26 mouse cellular contexts compared by ENCODE assay signal in genomic region chr9:32373656-32374055, GRCm38 (mm10). TPM values are rescaled to one million over a fixed set of nuclear protein-coding genes. Genes with fewer than 3 reads are reported as not detected.
DNase-seq lines count a peak whose midpoint lies in the region; ATAC-seq and TF ChIP-seq lines count a peak whose summit lies in the region.
"Had no signal": no experiment of that assay in that cellular context is flagged by ENCODE, and none has a peak within 500 bp of the region (broad histone marks: within the 10 kb centered on the region; RNA-seq: fewer than 3 reads in every experiment).

No protein-coding gene starts in this region.

- no peak for DNase-seq in kidney, adult 2 months
- no peak for DNase-seq in kidney, postnatal 14 days
- DNase-seq in A20 (ENCODE audit: low read depth, low spot score) (peak; percentile 73), CH12.LX (ENCODE audit: extremely low read depth) (peak; percentile 62)
- no peak for DNase-seq in midbrain, postnatal 0 days (ENCODE audit: low spot score)
- DNase-seq: adrenal gland, adult 2 months; adrenal gland, postnatal 10 days; adrenal gland, postnatal 25 days; B cell, adult 2 months; cerebellum, adult 11-12 months; cerebellum, adult 2 months; cerebellum, adult 9-10 months; cerebellum, postnatal 10 days; cerebellum, postnatal 25 days; forebrain, postnatal 0 days had no signal

- no peak overlapping the region for H3K4me2 ChIP-seq in CH12.LX (ENCODE audit: insufficient read depth, low read depth, poor library complexity, severe bottlenecking)
- H3K4me2 ChIP-seq in midbrain, postnatal 0 days (ENCODE audit: low read depth, low read length, poor library complexity, severe bottlenecking) = no peak overlapping the region
- H3K4me2 ChIP-seq: embryonic facial prominence, embryonic 12.5 days; forebrain, embryonic 13.5 days; forebrain, embryonic 15.5 days had no signal

- H3K36me3 ChIP-seq in kidney, adult 2 months (ENCODE audit: control insufficient read depth, insufficient read depth, low read length) = no peaks in the 10 kb centered on the region
- no peaks in the 10 kb centered on the region for H3K36me3 ChIP-seq in CH12.LX (replicated peaks in 1 of 2; ENCODE audit: control insufficient read depth in 1 of 2, insufficient read depth in 1 of 2, low read length in 1 of 2)
- no peaks in the 10 kb centered on the region for H3K36me3 ChIP-seq in midbrain, postnatal 0 days (ENCODE audit: insufficient read depth, low read length)
- H3K36me3 ChIP-seq: embryonic facial prominence, embryonic 10.5 days; embryonic facial prominence, embryonic 12.5 days; forebrain, embryonic 15.5 days had no signal

- H3K79me2 ChIP-seq in CH12.LX (replicated peaks; ENCODE audit: control insufficient read depth, extremely low read depth, insufficient read depth, poor library complexity, severe bottlenecking) = no peaks in the 10 kb centered on the region

- TF ChIP-seq CTCF in kidney, adult 2 months (conservative IDR thresholded peaks at IDR 0.05; ENCODE audit: insufficient read depth, insufficient read length, low read depth, low read length) = no peak
- TF ChIP-seq CTCF in CH12.LX (conservative IDR thresholded peaks at IDR 0.05 in 1 of 2, IDR thresholded peaks at IDR 0.05 in 1 of 2; ENCODE audit: low read depth in 2 of 2, low read length in 2 of 2) = no peak
- no peak for TF ChIP-seq CTCF in midbrain, postnatal 0 days (IDR thresholded peaks at IDR 0.05)

- peak overlapping the region; percentile 49 for H3K4me3 ChIP-seq in kidney, adult 2 months (ENCODE audit: insufficient read depth, low read depth, low read length)
- no peak overlapping the region for H3K4me3 ChIP-seq in CH12.LX (replicated peaks in 1 of 3; ENCODE audit: low read depth in 2 of 3, low read length in 2 of 3, poor library complexity in 1 of 3)
- no peak overlapping the region for H3K4me3 ChIP-seq in midbrain, postnatal 0 days (ENCODE audit: low read depth, low read length)
- H3K4me3 ChIP-seq: embryonic facial prominence, embryonic 10.5 days; embryonic facial prominence, embryonic 12.5 days; forebrain, embryonic 13.5 days; forebrain, embryonic 15.5 days had no signal

- H3K27me3 ChIP-seq in kidney, adult 2 months (replicated peaks; ENCODE audit: control insufficient read depth, insufficient read depth, low read length) = no peaks in the 10 kb centered on the region
- H3K27me3 ChIP-seq in CH12.LX (replicated peaks) = no peaks in the 10 kb centered on the region
- no peaks in the 10 kb centered on the region for H3K27me3 ChIP-seq in midbrain, postnatal 0 days (ENCODE audit: insufficient read depth, low read length)
- H3K27me3 ChIP-seq: embryonic facial prominence, embryonic 12.5 days; forebrain, embryonic 13.5 days; forebrain, embryonic 15.5 days had no signal

- peaks cover 7% of the 10 kb centered on the region; the same call in 1 of the 2 replicates for H3K4me1 ChIP-seq in kidney, adult 2 months (ENCODE audit: control insufficient read depth, insufficient read depth, low read length)
- peaks cover 15 to 53% of the 10 kb centered on the region in 2 experiments for H3K4me1 ChIP-seq in CH12.LX (ENCODE audit: control insufficient read depth in 1 of 2, insufficient read depth in 2 of 2)
- H3K4me1 ChIP-seq in midbrain, postnatal 0 days (ENCODE audit: insufficient read depth, low read length) = no peaks in the 10 kb centered on the region; the same call in 1 of the 2 replicates
- H3K4me1 ChIP-seq: embryonic facial prominence, embryonic 12.5 days; forebrain, embryonic 15.5 days had no signal

- 63% methylated on average over 6 of the region's 6 CpGs for whole genome bisulfite sequencing in kidney, adult 2 months
- WGBS in midbrain, postnatal 0 days = 91% methylated on average over 6 of the region's 6 CpGs

- ATAC-seq in midbrain, postnatal 0 days (ENCODE audit: low FRiP score) = no peak
- ATAC-seq: CD4-positive, CD25-positive, alpha-beta regulatory T cell, adult 4 months; forebrain, embryonic 13.5 days; forebrain, embryonic 15.5 days; forebrain, postnatal 0 days had no signal

- peak; percentile 38; the same call in 1 of the 2 replicates for TF ChIP-seq EP300 in CH12.LX (IDR thresholded peaks at IDR 0.05; ENCODE audit: low read length)

- no peaks in the 10 kb centered on the region for H3K9me3 ChIP-seq in CH12.LX (replicated peaks; ENCODE audit: low read length)
- no peaks in the 10 kb centered on the region for H3K9me3 ChIP-seq in midbrain, postnatal 0 days (ENCODE audit: low read length)
- H3K9me3 ChIP-seq: embryonic facial prominence, embryonic 10.5 days; embryonic facial prominence, embryonic 12.5 days; forebrain, embryonic 13.5 days; forebrain, embryonic 15.5 days had no signal

- no peak for TF ChIP-seq POLR2A in kidney, adult 2 months (IDR thresholded peaks at IDR 0.05; ENCODE audit: low read depth, low read length)
- TF ChIP-seq POLR2A in CH12.LX (IDR thresholded peaks at IDR 0.05; ENCODE audit: low read depth, low read length) = no peak

- no peak overlapping the region for H3K9ac ChIP-seq in CH12.LX (ENCODE audit: insufficient read depth, low read depth)
- H3K9ac ChIP-seq in midbrain, postnatal 0 days (replicated peaks; ENCODE audit: low read length, poor library complexity, severe bottlenecking) = no peak overlapping the region
- H3K9ac ChIP-seq: embryonic facial prominence, embryonic 12.5 days; forebrain, embryonic 13.5 days; forebrain, embryonic 15.5 days; forebrain, postnatal 0 days had no signal

- peak overlapping the region; percentile 94 for H3K27ac ChIP-seq in kidney, adult 2 months (ENCODE audit: insufficient read depth, low read depth, low read length)
- H3K27ac ChIP-seq in CH12.LX (ENCODE audit: insufficient read depth, low read depth) = no peak overlapping the region
- H3K27ac ChIP-seq in midbrain, postnatal 0 days (ENCODE audit: low read depth, low read length) = no peak overlapping the region
- H3K27ac ChIP-seq: embryonic facial prominence, embryonic 10.5 days; embryonic facial prominence, embryonic 12.5 days; forebrain, embryonic 13.5 days; forebrain, embryonic 15.5 days had no signal

- in situ Hi-C loops in CH12.LX (cut with MboI; ENCODE audit: low pct_ligation_motif_present, low pct_unique_long_range_greater_than_20kb, low sequenced_read_pairs) = no loop called here

- TF ChIP-seq RAD21 in CH12.LX (IDR thresholded peaks at IDR 0.05; ENCODE audit: low read depth, low read length) = no peak

- dilution Hi-C loops in CH12.LX (cut with MboI; ENCODE audit: extremely low pct_ligation_motif_present, extremely low pct_unique_long_range_greater_than_20kb, low sequenced_read_pairs) = no loop called here

TF ChIP-seq in CH12.LX, 34 proteins besides CTCF, POLR2A, EP300 and RAD21:
- TF ChIP-seq ETS1 (conservative IDR thresholded peaks at IDR 0.05; ENCODE audit: low read depth, low read length) = peak; percentile 46; the same call in 1 of the 2 replicates
- TF ChIP-seq UBTF (IDR thresholded peaks at IDR 0.05; ENCODE audit: low read depth, low read length) = peak; percentile 85; the same call in 1 of the 2 replicates
- no peak for TF ChIP-seq USF2 (conservative IDR thresholded peaks at IDR 0.05; ENCODE audit: low read depth, low read length)
- no peak; the same call in 1 of the 2 replicates for TF ChIP-seq MAX (IDR thresholded peaks at IDR 0.05; ENCODE audit: low read length)
- TF ChIP-seq TBP (conservative IDR thresholded peaks at IDR 0.05; ENCODE audit: low read depth, low read length) = peak; percentile 86; the same call in 1 of the 2 replicates
- TF ChIP-seq MXI1 (IDR thresholded peaks at IDR 0.05; ENCODE audit: low read depth, low read length) = no peak
- TF ChIP-seq MEF2A (IDR thresholded peaks at IDR 0.05; ENCODE audit: borderline replicate concordance, low read depth, low read length) = peak; percentile 34; the same call in 1 of the 2 replicates
- peak; percentile 32; the same call in 1 of the 2 replicates for TF ChIP-seq BHLHE40 (IDR thresholded peaks at IDR 0.05; ENCODE audit: low read depth, low read length)
- no peak for TF ChIP-seq ZKSCAN1 (IDR thresholded peaks at IDR 0.05; ENCODE audit: borderline replicate concordance, low read depth, low read length)
TF ChIP-seq in CH12.LX: peak in this region for 5.

RNA-seq across cellular contexts. Expression of gene Kcnj1, which starts 1.4 kb away (rescaled TPM):
- 76.0 and 79.1 TPM in 2 replicates for polyA plus RNA-seq in kidney, adult 2 months (2012; rRNA removed)
- total RNA-seq in CH12.LX (2012; rRNA removed) (not detected in 2 replicates), CH12.LX (2014; rRNA removed) (0.11 and 0.19 TPM in 2 replicates)
- 0.07 and 0.08 TPM in 2 replicates for polyA plus RNA-seq in CH12.LX (2012; ENCODE audit: insufficient read length, low read depth)
- not detected in 2 replicates for total RNA-seq in midbrain, postnatal 0 days (2014; rRNA removed)
- not detected in 2 replicates for polyA plus RNA-seq in midbrain, postnatal 0 days (2015; fragmentation: Nextera tagmentation; extraction: Ambion mirVana)
- total RNA-seq: adrenal gland, adult 2 months; adrenal gland, postnatal 10 days; adrenal gland, postnatal 25 days; ES-E14; forebrain, postnatal 0 days; MEL had no signal
- polyA plus RNA-seq: adrenal gland, adult 2 months; brain, embryonic 14.5 days; CD4-positive, CD25-positive, alpha-beta regulatory T cell, adult 4 months; cerebellum, adult 2 months; cortical plate, adult 2 months; embryonic facial prominence, embryonic 10.5 days; embryonic facial prominence, embryonic 12.5 days; embryonic facial prominence, embryonic 14.5 days; forebrain, embryonic 11.5 days; forebrain, embryonic 13.5 days; forebrain, embryonic 15.5 days; forebrain, postnatal 0 days had no signal

RNA-seq across cellular contexts. Expression of gene Kcnj5, which starts 29.5 kb away (rescaled TPM):
- polyA plus RNA-seq in kidney, adult 2 months (2012; rRNA removed) = 0.81 and 0.84 TPM in 2 replicates
- not detected in 2 replicates for total RNA-seq in CH12.LX (2012; rRNA removed)
- not detected in 2 replicates for total RNA-seq in CH12.LX (2014; rRNA removed)
- polyA plus RNA-seq in CH12.LX (2012; ENCODE audit: insufficient read length, low read depth) = not detected in 2 replicates
- total RNA-seq in midbrain, postnatal 0 days (2014; rRNA removed) = 1.9 and 3.2 TPM in 2 replicates
- polyA plus RNA-seq in midbrain, postnatal 0 days (2015; fragmentation: Nextera tagmentation; extraction: Ambion mirVana) = 1.2 and 1.4 TPM in 2 replicates
- total RNA-seq: MEL had no signal
- polyA plus RNA-seq: CD4-positive, CD25-positive, alpha-beta regulatory T cell, adult 4 months had no signal

Comparison
In these comparisons a context has a peak if more than half of its experiments do, and no peak if none do; other contexts are left out.
1. DNase-seq: peak in A20 (single experiment) and CH12.LX (single experiment); none in kidney, adult 2 months (single experiment), kidney, postnatal 14 days (single experiment) and midbrain, postnatal 0 days (single experiment).
2. RNA of gene Kcnj1, which starts 1.4 kb away (polyA plus RNA-seq): 76.0 to 79.1 TPM in kidney, adult 2 months; 0.07 to 0.08 TPM in CH12.LX and not detected in midbrain, postnatal 0 days; every median in the first group is over 10 times any median in the second.